Mouse (Mus musculus) natural killer cell, adult 2 months (primary cell): ENCODE results near the gene Slc37a1.

ENCODE experiments used
- DNase-seq, 2 experiments: peaks; one replicate each; pipeline ENCODE4 v3.0.0; 2022; ENCODE audit warnings: low spot score in 2 of 2

Slc37a1 gene

DNA sequence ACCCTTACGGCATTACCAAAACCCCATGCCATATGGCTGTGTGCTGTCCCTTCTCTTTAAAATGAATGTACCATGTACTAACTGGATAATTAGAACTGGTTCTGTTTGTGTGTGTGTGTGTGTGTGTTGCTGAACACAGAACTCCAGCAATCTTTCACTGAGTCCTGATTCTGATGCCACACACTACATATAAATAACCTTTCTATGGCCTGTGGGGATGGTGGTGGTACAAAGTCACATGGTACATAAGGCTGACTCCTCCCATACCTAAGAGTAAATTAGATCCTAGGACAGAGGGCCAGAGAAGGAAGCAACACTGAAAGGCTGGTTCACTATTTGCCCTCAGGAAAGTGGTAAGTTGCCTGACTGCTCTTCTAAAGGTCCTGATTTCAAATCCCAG, at the start of gene Slc37a1:
TSS of gene Slc37a1 (plus strand) at position 301 of the 400 bp plus-strand sequence.
- no peak for DNase-seq

DNA sequence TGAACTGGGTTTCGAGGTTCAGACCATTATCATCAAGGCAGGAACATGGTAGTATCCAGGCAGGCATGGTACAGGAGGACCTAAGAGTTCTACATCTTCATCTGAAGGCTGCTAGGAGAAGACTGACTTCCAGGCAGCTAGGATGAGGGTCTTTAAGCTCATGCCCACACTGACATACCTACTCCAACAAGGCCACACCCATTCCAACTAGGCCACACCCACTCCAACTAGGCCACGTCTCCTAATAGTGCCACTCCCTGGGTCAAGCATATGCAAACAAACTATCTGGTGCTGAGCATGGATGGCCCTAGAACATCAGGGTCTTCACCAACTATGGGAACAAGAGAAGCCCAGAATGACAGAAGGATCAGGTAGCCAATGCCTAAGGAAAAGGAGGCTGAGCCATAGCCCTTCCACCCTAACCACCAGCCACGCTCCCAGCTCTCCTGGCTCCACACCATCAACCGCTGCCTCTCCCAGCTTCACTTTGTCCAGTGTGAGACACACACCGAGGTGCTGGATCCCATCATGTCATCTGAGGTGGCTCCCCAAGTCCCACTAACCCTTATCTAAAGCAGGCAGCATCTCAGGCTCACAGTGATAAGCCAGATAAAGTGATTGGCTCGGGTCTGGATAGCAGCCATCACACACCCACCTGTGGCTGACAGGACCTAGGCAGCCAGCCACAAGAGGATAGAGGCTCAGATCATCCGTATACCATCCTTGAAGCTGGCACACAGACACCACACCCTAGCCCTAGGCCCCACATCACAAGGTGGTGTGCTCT, 48.2 kb upstream of the Slc37a1 start:
- no peak for DNase-seq

DNA sequence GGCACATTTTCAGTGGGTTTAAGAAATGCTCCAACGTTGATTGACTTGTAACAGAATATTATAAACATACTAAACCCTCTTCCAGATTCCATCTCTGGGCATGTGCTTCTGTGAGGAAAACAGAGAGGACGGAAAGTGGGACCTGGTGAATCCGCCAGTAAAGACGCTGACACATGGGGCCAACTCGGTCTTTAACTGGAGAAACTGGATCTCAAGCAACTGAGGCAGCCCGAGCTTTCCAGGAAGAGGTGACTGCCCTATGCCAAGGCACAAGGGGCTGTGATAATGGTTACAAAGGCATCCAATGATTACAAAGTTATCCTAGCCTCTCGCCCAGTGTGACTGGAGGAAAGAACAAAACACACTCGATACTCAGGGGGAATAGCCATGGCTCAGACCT, 45.4 kb upstream of the Slc37a1 start:
- DNase-seq, result no peak

DNA sequence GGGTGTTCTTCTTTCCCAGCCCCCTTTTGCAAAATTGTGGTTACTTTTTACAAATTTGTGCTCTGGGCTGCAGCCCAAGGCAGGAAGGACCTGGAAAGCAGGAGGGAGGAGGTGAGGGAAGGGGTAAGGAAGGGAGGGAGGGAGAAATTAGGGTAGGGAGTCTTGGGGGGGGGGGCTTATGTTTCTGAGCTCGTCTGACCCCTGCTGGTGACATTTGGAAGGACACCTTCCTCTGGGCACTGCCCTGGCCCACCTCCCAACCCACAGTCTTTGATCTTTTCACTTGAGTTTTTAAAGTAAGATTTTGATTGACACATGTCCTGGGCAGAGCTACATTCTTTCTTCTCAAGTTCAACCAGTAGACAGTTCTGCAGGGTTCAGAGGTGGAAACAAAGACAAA, 43.8 kb upstream of the Slc37a1 start:
- DNase-seq, result peak in 1 of 2 experiments; percentile 49

GRCm38 (mm10) chr17:31245321-31245720, 41.3 kb upstream of the Slc37a1 start:
- no peak for DNase-seq

DNA sequence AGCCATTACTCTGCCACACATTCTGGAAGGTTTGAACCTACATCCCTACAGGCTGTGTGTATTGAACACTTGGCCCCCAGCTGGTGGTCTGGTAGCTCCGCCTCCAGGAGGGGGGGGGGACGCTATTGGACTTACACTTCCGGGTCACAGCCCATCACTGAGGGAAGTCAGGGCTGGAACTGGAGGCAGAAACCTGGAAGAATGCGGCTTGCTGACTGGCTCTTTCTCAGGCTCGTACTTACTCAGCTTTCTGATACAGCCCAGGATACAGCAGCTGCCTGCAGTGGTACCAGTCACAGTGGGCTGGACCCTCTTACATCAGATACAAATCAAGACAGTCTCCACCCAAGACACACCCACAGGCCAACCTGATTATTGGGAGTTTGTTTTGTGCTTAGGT, 39.4 kb upstream of the Slc37a1 start:
- no peak for DNase-seq

GRCm38 (mm10) chr17:31253951-31254350, 32.6 kb upstream of the Slc37a1 start:
- no peak for DNase-seq

- peak; percentile 41 to 65 for DNase-seq
These were observed 32.1 kb upstream of the Slc37a1 start for GRCm38 (mm10) chr17:31254463-31254931.

- no peak for DNase-seq
These were observed 29.4 kb upstream of the Slc37a1 start for GRCm38 (mm10) chr17:31257149-31257548.

- no peak for DNase-seq
These were observed 28.7 kb upstream of the Slc37a1 start for GRCm38 (mm10) chr17:31257898-31258297.

DNA sequence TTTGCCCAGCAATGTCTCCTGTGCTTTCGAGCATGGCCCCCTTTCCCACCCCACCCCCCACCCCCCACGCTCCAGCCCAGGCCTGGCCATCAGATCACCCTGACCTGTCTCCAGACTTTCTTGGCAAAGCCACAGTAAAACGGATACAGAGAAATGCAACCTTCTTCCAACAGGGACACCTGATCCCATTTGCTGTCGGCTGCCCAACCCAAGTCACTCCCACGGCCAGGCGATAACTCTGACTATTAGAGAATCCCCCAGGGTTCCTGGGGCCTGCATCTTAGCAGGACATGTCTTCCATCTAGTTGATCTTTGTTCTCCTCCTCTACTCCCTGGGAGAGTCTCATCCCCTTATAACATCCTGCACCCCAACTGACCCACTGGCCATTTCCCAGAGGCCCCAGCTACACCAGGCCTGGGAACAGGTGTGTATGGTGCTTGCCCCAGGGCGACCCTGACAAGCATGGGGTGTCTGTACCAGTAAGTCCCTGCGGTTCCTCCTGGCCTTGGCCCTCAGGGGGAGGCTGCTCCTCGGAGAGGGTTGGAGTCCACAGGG, 28.2 kb upstream of the Slc37a1 start:
- no peak for DNase-seq

GRCm38 (mm10) chr17:31259145-31259544, 27.4 kb upstream of the Slc37a1 start:
- no peak for DNase-seq

DNA sequence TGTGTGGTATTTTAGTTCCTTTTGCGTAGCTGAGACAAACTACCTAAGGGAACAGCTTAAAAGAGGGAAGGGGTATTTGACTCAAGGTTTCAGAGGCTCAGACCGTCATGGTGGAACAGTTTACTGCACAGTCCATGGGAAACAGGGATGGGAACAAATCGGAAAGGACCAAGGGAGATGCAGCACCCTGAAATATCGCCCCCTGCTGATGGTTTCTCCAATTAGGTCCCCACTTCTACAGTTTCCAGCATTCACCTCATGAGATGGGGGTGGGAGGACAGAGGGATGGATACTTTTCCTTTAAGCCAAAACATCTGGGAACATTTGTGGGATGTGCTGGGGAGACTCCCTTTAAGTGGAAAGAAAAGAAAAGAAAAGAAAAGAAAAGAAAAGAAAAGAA, 26.8 kb upstream of the Slc37a1 start:
- no peak for DNase-seq

DNA sequence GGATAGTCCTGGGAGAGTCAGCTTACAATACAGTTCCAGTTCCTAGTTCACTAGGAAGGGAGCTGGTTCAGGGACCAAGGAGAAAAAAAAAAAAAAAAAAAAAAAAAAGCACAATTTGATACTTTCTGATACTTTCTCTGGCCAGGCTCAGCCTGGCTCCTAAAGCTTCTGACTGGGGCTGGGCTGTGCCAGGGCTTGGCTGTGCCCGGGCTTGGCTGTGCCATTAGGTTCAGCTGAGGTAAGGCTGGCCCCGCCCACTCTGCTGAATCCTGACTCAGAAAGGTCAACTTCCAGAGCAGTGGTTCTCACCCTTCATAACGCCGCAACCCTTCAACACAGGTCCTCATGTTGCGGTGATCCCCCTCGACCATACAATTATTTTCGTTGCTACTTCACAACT, 26.2 kb upstream of the Slc37a1 start:
- no peak for DNase-seq

GRCm38 (mm10) chr17:31261352-31261751, 25.2 kb upstream of the Slc37a1 start:
- DNase-seq, result no peak

GRCm38 (mm10) chr17:31262715-31263114, 23.9 kb upstream of the Slc37a1 start:
- DNase-seq, result no peak

GRCm38 (mm10) chr17:31263770-31264169, 22.8 kb upstream of the Slc37a1 start:
- DNase-seq, result no peak

DNA sequence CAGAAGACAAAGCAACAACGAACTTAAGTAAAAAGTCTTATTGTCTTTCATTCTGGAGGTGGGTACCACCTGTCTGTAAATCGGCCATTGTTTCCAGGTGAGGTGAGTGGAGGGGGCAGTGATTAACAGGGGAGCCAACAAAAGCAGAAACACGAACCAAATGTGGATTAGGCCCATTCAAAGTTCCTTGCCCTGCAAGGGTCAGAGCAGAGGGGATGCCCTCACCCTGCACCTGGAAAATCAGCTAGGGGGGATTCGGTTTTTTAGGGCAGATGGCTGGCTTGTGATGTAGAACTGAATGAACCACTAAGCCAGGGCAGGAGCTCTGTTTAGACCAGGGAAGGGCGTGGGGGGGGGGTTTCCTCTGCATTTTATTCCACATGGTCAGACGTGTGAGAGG, 22.2 kb upstream of the Slc37a1 start:
- no peak for DNase-seq

GRCm38 (mm10) chr17:31265171-31265572, 21.4 kb upstream of the Slc37a1 start:
- DNase-seq, result peak in 1 of 2 experiments; percentile 39

DNA sequence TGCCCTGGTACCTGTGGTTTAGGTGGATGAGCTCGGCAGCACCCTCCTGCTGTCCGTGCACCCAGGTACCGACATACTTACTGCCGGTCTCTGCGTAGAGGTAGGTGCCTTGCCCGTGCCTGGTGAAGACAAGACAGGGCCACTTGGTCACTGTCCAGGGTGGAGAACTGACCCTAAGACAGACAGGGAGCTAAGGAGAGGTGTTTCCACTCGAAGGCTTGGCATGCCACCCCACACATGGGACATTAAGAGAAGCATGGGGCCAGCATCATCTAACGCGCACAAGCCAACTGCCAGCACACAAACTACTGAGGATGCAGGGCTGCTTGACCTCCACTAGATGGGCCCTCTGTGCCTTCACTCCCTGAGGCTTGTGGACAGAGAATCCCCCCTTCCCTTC, 20.8 kb upstream of the Slc37a1 start:
- DNase-seq, result no peak

DNA sequence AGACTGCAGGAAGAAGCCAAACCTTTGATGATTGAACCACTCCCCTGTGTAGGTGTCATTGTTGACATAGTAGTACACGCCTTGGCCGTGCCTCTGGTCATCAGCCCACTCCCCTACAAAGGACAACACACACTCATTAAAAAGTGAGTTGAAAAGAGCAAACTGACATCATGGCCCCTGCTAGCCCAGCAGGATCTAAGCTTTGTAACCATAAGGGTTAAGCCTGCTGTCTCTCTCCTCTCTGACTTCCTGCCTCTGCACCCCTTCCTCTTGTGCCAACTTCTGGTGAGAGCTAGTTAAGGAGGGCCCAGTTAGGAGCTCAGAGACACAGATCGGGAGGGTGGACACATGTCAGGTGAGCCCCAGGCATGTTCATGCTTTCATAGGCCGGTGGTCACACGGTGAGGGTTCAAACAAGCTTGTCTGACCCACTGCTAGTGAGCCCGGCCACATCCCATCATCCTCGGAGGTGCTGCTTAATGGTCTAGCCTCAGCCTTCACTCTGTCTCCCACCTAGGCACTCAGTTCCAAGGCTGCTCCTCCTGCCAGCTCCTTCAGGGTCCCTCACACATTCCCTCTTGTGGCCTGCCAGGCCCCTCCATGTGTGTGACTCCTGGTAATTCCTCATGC, 20.2 kb upstream of the Slc37a1 start:
- DNase-seq, result no peak

DNA sequence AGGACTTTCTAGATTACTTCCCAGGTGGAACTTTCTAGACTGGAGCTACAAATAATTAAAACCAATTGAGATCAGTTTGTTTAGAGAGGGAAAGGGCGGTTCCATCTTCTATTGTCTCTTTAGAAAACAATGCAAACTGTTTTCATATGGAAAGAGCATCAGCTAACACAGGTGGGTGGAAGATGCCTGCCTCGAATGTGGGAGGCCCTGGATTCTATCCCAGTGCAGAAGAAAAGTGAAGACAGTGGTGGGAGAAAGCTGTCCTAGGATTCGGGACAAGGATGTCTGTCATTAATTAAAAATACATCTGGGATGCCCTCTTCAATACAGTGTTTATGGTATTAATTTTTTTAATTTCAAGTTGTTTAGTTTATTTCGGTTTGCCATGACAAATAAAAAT, 19.5 kb upstream of the Slc37a1 start:
- no peak for DNase-seq

- DNase-seq, result no peak
These were observed 19.0 kb upstream of the Slc37a1 start for GRCm38 (mm10) chr17:31267603-31268002.
